Mouse (Mus musculus) liver, embryonic 13.5 days (tissue): ENCODE results near the gene Ddr2. TPM values are rescaled to one million over a fixed set of nuclear protein-coding genes. Genes with fewer than 3 reads are reported as not detected.

Experiments
- ATAC-seq: fragments of 200-750 bp; cut with Nextera tagmentation; 2 replicates; pipeline ENCODE4 v1.8.0; 2017; ENCODE audit warnings: low read depth, mild to moderate bottlenecking, moderate number of reproducible peaks, moderate library complexity
- DNase-seq: peaks from one replicate; pipeline ENCODE4 v3.0.0; 2022
- H3K27ac ChIP-seq: fragments of 300-500 bp; sonication (generic); 2 replicates; pipeline ENCODE4 v1.5.1; 2015; ENCODE audit warnings: moderate library complexity, mild to moderate bottlenecking, inconsistent platforms
- H3K27me3 ChIP-seq: fragments of 300-500 bp; sonication (generic); 2 replicates; pipeline ENCODE4 v1.6.1; 2015; ENCODE audit warnings: mild to moderate bottlenecking, inconsistent platforms
- H3K36me3 ChIP-seq: fragments of 300-500 bp; sonication (generic); 2 replicates; pipeline ENCODE4 v1.6.1; 2015; ENCODE audit warnings: mild to moderate bottlenecking, inconsistent platforms
- H3K4me1 ChIP-seq: fragments of 300-500 bp; sonication (generic); replicated peaks from 2 replicates; pipeline ENCODE4 v1.6.1; 2015; ENCODE audit warnings: inconsistent platforms
- H3K4me2 ChIP-seq: fragments of 300-500 bp; sonication (generic); 2 replicates; pipeline ENCODE4 v1.6.1; 2015; ENCODE audit warnings: inconsistent platforms, mild to moderate bottlenecking, moderate library complexity
- H3K4me3 ChIP-seq: fragments of 300-500 bp; sonication (generic); replicated peaks from 2 replicates; pipeline ENCODE4 v1.5.1; 2015; ENCODE audit warnings: mild to moderate bottlenecking, inconsistent platforms
- H3K9ac ChIP-seq: fragments of 300-500 bp; sonication (generic); 2 replicates; pipeline ENCODE4 v1.6.1; 2015; ENCODE audit warnings: mild to moderate bottlenecking, inconsistent platforms
- H3K9me3 ChIP-seq: fragments of 300-500 bp; sonication (generic); replicated peaks from 2 replicates; pipeline ENCODE4 v1.6.1; 2016; ENCODE audit warnings: inconsistent platforms
- WGBS: fragments of 180-500 bp; shearing (Covaris S2); methylation state at CpG from one replicate; pipeline ENCODE4 v1.1.7; 2015; ENCODE audit not compliant: insufficient replicate concordance; 5-methylcytosine and 5-hydroxymethylcytosine counted together
- polyA plus RNA-seq: library from polyadenylated mRNA; unstranded; fragments of >200 nt; fragmentation: Nextera tagmentation; extraction: Ambion mirVana; gene quantifications from 2 replicates; pipeline ENCODE4 v1.2.1, GENCODE M21; 2015

The Ddr2 gene
- polyA plus RNA-seq, 1 experiment from 2014 or later, result 1.7 TPM

DNA sequence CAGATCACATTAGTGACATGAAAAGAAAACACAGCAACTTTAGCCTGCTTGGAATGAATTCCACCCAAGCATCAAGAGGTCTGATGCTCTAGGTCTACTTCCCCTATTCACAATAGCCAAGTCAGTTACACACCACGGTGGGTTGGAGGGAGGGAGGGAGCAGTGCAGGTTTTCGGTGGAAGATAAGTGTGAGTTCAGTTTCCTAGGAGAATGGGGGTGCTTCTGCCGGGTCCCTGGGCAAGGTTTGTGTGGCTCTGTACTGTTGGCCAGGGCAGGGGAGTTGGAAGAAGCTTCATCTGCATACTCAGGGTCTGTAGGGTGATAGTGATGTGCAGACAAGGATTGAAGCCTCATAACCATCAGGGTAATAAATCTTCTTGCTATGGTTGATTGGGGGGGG lies 164.6 kb downstream of the Ddr2 start:
- Histone ChIP-seq H3K27me3 (no peaks in the 10 kb centered on the region), H3K4me3 (no peak overlapping the region), H3K9me3 (no peaks in the 10 kb centered on the region), H3K36me3 (peaks cover 3% of the 10 kb centered on the region), H3K9ac (no peak overlapping the region), H3K27ac (no peak overlapping the region), H3K4me2 (no peak overlapping the region), H3K4me1 (no peaks in the 10 kb centered on the region)
- no peak for DNase-seq
- ATAC-seq, result no peak
- WGBS, result 43% methylated on average over 3 of the region's 3 CpGs

DNA sequence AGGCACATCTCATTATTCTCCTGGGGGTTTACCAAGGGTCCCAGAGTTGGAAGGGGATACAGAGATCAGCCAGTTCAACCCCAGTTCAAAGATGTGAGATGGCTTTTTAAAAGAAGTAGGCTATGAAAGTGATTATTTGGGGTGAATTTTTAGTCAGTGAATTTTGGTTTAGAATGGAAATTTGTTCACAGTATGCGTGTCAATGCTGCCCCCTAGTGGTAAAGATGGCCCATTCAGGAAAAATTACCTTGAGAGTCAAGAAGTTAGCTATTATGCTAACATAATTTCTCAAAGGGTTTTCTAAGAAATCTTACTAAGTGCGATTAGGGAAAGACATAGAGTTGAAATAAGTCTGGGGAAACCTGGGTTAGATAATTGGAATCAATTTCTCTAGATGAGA lies 171.2 kb downstream of the Ddr2 start:
- no peak overlapping the region for H3K4me3 ChIP-seq
- no peak for DNase-seq
- H3K4me2 ChIP-seq, result no peak overlapping the region
- no peaks in the 10 kb centered on the region for H3K36me3 ChIP-seq
- H3K4me1 ChIP-seq, result no peaks in the 10 kb centered on the region
- no peak for ATAC-seq
- H3K27me3 ChIP-seq, result no peaks in the 10 kb centered on the region
- H3K9me3 ChIP-seq, result no peaks in the 10 kb centered on the region
- H3K9ac ChIP-seq, result no peak overlapping the region
- 5% methylated on average over 2 of the region's 2 CpGs for WGBS
- no peak overlapping the region for H3K27ac ChIP-seq

DNA sequence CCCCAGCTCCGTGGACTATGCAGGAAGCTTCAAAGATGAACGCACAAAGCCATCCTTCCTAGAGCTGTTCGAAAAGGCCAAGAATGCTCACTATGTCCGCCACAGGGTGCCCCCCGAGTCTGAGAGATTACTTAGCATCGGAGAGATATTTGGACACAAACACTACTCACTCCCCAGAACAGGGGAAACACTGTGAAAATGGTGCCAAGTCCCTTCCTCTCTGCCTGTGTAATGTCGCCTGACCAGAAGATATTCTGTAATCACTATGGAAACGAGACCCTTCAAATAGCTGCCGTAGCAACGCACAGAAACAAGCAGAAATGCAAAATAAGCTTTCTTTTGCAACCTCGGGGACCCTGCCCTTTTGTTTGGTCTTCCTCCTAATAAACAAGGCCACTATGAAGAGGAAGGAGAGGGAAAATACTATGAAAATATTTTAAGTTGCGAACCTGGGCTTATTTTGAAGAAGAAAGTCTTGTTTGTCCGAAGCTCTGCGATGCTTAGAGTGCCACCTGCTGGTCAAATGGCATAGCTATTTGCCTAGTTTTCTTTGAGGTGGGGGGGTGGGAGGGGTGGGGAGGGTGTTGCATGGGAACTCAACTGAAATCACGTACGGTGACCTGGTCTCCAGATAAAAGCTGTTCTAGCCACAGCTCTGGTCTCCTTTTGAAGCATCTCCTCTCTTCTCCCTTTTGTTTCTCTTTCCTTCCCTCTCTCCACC lies 176.4 kb downstream of the Ddr2 start:
- no peak for ATAC-seq
- no peaks in the 10 kb centered on the region for H3K27me3 ChIP-seq
- H3K36me3 ChIP-seq, result no peaks in the 10 kb centered on the region
- 48% methylated on average over 16 of the region's 16 CpGs for WGBS
- DNase-seq, result no peak
- H3K9me3 ChIP-seq, result no peaks in the 10 kb centered on the region
- H3K4me3 ChIP-seq, result no peak overlapping the region
- no peak overlapping the region for H3K27ac ChIP-seq
- no peaks in the 10 kb centered on the region for H3K4me1 ChIP-seq
- H3K4me2 ChIP-seq, result no peak overlapping the region
- no peak overlapping the region for H3K9ac ChIP-seq

DNA sequence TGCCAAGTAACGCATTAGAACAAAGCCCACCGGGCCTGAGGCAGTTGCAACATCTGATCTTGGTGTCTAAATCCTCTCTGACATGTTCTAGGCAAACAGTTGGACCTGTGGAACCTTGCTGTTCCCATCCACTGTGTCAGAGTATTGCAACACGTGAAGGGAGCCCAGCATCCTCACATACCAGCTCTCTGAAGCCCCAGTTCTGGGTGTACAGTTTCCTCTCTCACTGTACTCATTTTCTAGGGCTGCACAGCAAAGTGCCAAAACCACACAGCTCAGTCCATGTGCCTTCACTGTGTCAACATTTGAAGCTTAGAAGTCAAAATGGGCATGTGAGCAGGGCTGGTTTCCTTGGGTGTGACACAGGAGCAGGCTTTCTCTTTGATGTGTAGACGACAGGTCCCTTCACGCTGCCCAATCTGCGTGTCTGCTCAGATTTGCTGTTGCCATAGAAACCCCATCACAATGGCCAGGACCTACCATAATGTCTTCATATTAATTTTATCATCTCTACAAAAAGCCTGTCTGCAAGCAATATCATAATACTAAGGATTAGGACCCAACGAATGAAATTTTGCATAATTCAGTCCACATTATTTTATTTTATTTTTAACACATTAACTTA lies 178.3 kb downstream of the Ddr2 start:
- H3K4me2 ChIP-seq, result no peak overlapping the region
- 61% methylated on average over 7 of the region's 7 CpGs for WGBS
- H3K4me1 ChIP-seq, result no peaks in the 10 kb centered on the region
- ATAC-seq, result no peak
- H3K27ac ChIP-seq, result no peak overlapping the region
- no peak overlapping the region for H3K9ac ChIP-seq
- H3K9me3 ChIP-seq, result no peaks in the 10 kb centered on the region
- no peaks in the 10 kb centered on the region for H3K36me3 ChIP-seq
- no peaks in the 10 kb centered on the region for H3K27me3 ChIP-seq
- DNase-seq, result no peak
- no peak overlapping the region for H3K4me3 ChIP-seq

DNA sequence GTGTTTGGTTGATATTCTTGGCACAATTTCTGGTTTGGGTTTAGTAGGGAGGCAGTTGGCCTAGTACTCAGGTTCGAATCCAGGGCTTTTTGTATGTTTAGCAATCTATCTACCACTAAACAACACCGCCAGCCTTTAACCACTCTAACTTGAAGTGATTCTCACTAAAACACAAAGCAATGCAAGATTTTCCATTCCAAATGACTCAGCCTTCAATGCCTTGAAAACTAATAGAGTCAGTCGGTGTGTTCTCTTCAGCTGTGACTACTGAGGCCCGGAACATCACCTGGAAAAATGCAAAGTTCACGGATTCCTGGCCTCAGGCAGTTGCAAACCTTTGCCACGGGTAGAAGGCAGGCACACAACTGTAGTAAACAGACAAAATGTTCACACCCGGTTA lies 178.9 kb downstream of the Ddr2 start:
- H3K27me3 ChIP-seq, result no peaks in the 10 kb centered on the region
- no peak overlapping the region for H3K27ac ChIP-seq
- no peak overlapping the region for H3K4me3 ChIP-seq
- no peak for DNase-seq
- no peaks in the 10 kb centered on the region for H3K9me3 ChIP-seq
- H3K4me2 ChIP-seq, result no peak overlapping the region
- ATAC-seq, result no peak
- H3K36me3 ChIP-seq, result no peaks in the 10 kb centered on the region
- H3K4me1 ChIP-seq, result no peaks in the 10 kb centered on the region
- 59% methylated on average over 7 of the region's 7 CpGs for WGBS
- H3K9ac ChIP-seq, result no peak overlapping the region

DNA sequence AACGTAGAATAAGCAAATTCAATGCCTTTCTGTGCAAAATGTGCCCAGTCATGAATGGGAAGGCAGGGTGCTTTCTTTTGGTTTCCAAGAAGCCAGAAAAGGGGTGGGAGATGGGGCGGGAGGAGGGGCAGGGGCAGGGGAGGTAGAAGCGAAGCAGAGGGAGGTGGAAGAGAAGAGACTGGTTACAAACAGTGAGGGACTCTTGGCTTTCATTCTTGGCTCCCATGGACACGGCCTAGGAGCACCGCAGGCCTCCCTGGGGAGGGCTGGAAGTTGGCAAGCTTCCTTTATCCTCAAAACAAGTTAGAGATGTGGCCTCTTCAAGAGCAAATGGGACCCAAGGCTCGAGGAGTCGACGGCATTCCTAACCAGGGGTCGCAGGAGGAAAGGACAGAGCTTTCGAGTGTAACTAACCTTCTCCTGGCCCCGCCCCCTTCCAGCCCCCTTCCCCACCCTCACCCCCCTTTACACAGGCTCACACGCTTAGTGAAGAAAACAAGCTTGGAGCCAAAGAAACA lies 182.0 kb downstream of the Ddr2 start, which contains the start of gene Ccdc190:
Gene Ccdc190 (plus strand): TSS at position 195 of the 518 bp plus-strand sequence.
- no peak within 1 kb of the TSS for H3K9ac ChIP-seq
- ATAC-seq (no peak), DNase-seq (no peak)
- no peak within 1 kb of the TSS for H3K27ac ChIP-seq
- WGBS, result 27% methylated on average over 12 of the region's 12 CpGs
- H3K9me3 ChIP-seq, result no peaks in the 10 kb centered on the region
- no peak within 1 kb of the TSS for H3K4me2 ChIP-seq
- H3K4me3 ChIP-seq, result no peak within 1 kb of the TSS
- H3K27me3 ChIP-seq, result no peaks in the 10 kb centered on the region
- no peaks in the 10 kb centered on the region for H3K4me1 ChIP-seq
- H3K36me3 ChIP-seq, result no peaks in the 10 kb centered on the region

DNA sequence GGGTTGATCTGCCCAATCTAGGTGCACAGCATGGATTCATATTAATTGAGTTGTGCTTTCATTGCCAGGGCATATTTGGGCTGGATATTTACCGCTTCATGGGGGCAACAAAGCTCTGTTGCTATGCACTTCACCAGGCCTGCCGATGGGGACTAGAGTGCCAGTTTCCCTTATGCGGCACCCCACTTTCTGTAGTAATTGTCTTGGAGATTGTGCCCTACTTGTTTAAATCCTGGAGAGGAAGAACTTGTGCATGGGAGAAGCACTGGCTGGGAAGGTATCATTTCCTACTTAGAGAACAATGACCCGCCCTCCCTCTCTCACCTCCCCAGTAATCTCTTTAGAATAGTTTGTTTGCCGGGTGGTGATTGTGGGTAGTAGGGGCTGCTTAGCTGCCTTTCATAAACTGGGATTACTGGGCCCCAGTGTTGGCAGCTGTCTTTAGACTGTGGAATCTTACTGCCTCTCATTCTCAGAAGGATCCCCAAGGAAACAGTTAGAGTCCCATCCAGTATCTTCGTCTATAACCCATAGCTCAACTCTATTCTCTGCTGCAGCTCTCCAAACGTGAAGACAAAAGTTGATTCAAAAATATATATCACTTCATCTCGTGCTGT lies 182.7 kb downstream of the Ddr2 start:
- no peak for DNase-seq
- H3K9me3 ChIP-seq, result no peaks in the 10 kb centered on the region
- ATAC-seq, result no peak
- no peaks in the 10 kb centered on the region for H3K36me3 ChIP-seq
- no peak overlapping the region for H3K27ac ChIP-seq
- no peaks in the 10 kb centered on the region for H3K27me3 ChIP-seq
- H3K4me1 ChIP-seq, result no peaks in the 10 kb centered on the region
- H3K4me3 ChIP-seq, result no peak overlapping the region
- H3K4me2 ChIP-seq, result no peak overlapping the region
- WGBS, result 57% methylated on average over 8 of the region's 8 CpGs
- no peak overlapping the region for H3K9ac ChIP-seq

DNA sequence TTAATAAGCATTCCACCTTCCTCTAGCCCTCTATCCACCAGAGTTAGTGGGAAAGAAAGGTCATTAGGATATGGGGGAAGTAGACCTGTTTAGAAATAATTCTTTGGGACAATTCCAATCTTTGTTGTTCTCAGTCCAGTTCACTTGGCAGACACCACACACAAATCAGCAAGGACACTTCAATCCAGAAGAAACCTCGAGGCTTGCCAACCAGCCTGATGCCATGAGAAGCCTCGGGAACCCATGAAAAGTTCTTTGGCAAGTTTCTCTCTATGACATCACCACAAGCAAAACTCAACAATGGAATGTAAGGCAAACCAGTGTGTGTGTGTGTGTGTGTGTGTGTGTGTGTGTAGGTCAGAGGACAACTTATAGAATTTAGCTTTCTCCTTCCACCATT lies 186.0 kb downstream of the Ddr2 start:
- no peak for ATAC-seq
- no peaks in the 10 kb centered on the region for H3K36me3 ChIP-seq

More for the DNA sequence above, 186.0 kb downstream of the Ddr2 start:
- H3K9ac ChIP-seq, result no peak overlapping the region
- WGBS, result 58% methylated on average over 2 of the region's 2 CpGs
- no peaks in the 10 kb centered on the region for H3K9me3 ChIP-seq
- peaks cover 4% of the 10 kb centered on the region; the same call in 1 of the 2 replicates for H3K27me3 ChIP-seq
- no peaks in the 10 kb centered on the region for H3K4me1 ChIP-seq
- no peak for DNase-seq
- H3K27ac ChIP-seq, result no peak overlapping the region
- H3K4me3 ChIP-seq, result no peak overlapping the region
- H3K4me2 ChIP-seq, result no peak overlapping the region

Other genes with a start within 250 kb of the Ddr2 start
- gene Ccdc190, start 182.1 kb downstream of the Ddr2 start, polyA plus RNA-seq, result not detected in 2 replicates
- gene Hsd17b7, start 141.5 kb downstream of the Ddr2 start, polyA plus RNA-seq, result 12.4 and 14.1 TPM in 2 replicates
- 34.8 and 41.5 TPM in 2 replicates for gene Uap1, start 64.2 kb upstream of the Ddr2 start, polyA plus RNA-seq
- 5.6 and 7.1 TPM in 2 replicates for gene Uhmk1, start 104.6 kb upstream of the Ddr2 start, polyA plus RNA-seq
- gene Sh2d1b2, start 122.0 kb upstream of the Ddr2 start, polyA plus RNA-seq, result not detected in 2 replicates
- gene Sh2d1b1, start 166.6 kb upstream of the Ddr2 start, polyA plus RNA-seq, result 0.14 and 0.20 TPM in 2 replicates
- 0.83 and 1.0 TPM in 2 replicates for gene Gm7694, start 195.6 kb upstream of the Ddr2 start, polyA plus RNA-seq
- 0.31 TPM in 1 of 2 replicates, not detected in the other for gene Spata46, start 198.0 kb upstream of the Ddr2 start, polyA plus RNA-seq